Mouse (Mus musculus) urinary bladder, postnatal 36 days (tissue): ENCODE data around the gene Gm21983.

ENCODE experiments used
- DNase-seq, 2 experiments: peaks; one replicate each; pipeline ENCODE4 v3.0.0; 2022; ENCODE audit warnings: low spot score in 2 of 2, mixed read lengths in 1 of 2

The Gm21983 gene

GRCm38 (mm10) chr7:27161744-27162143, 19.1 kb downstream of the Gm21983 start:
- no peak for DNase-seq

- DNase-seq: no peak
Observed at GRCm38 (mm10) chr7:27160921-27161320, 20.0 kb downstream of the Gm21983 start.

- peak; percentile 74 to 84 for DNase-seq
Observed at GRCm38 (mm10) chr7:27159882-27160281, 21.0 kb downstream of the Gm21983 start.

GRCm38 (mm10) chr7:27159256-27159655, 21.6 kb downstream of the Gm21983 start:
- no peak for DNase-seq

- DNase-seq: no peak
Observed at GRCm38 (mm10) chr7:27158171-27158570, 22.7 kb downstream of the Gm21983 start.

GRCm38 (mm10) chr7:27156005-27156404, 24.9 kb downstream of the Gm21983 start:
- no peak for DNase-seq

GRCm38 (mm10) chr7:27153205-27153764, 27.6 kb downstream of the Gm21983 start, which contains the start of gene Cyp2t4:
Cyp2t4 (plus strand) TSS chr7:27153714.
- DNase-seq: peak in 1 of 2 experiments; percentile 43

GRCm38 (mm10) chr7:27136410-27136996, 44.4 kb downstream of the Gm21983 start:
- DNase-seq: no peak

- no peak for DNase-seq
Observed at GRCm38 (mm10) chr7:27133757-27134156, 47.1 kb downstream of the Gm21983 start.

- DNase-seq: no peak
Observed at GRCm38 (mm10) chr7:27133156-27133555, 47.7 kb downstream of the Gm21983 start.

- peak in 1 of 2 experiments; percentile 53 for DNase-seq
Observed at GRCm38 (mm10) chr7:27132588-27132987, 48.3 kb downstream of the Gm21983 start.

- no peak for DNase-seq
Observed at GRCm38 (mm10) chr7:27131387-27131786, 49.5 kb downstream of the Gm21983 start.

GRCm38 (mm10) chr7:27130521-27131370, 50.1 kb downstream of the Gm21983 start:
- no peak for DNase-seq

- DNase-seq: no peak
Observed at GRCm38 (mm10) chr7:27129811-27130210, 51.1 kb downstream of the Gm21983 start.

- no peak for DNase-seq
Observed at GRCm38 (mm10) chr7:27128946-27129345, 51.9 kb downstream of the Gm21983 start.

- DNase-seq: peak; percentile 32 to 66
Observed at GRCm38 (mm10) chr7:27128162-27128561, 52.7 kb downstream of the Gm21983 start.

GRCm38 (mm10) chr7:27124969-27125368, 55.9 kb downstream of the Gm21983 start:
- DNase-seq: no peak

- DNase-seq: no peak
Observed at GRCm38 (mm10) chr7:27124305-27124832, 56.5 kb downstream of the Gm21983 start.

- DNase-seq: no peak
Observed at GRCm38 (mm10) chr7:27119676-27120075, 61.2 kb downstream of the Gm21983 start, which contains the start of gene Cyp2f2. Cyp2f2 (plus strand) TSS chr7:27119909.
